Mouse (Mus musculus): ENCODE results near the gene Shbg. TPM values are rescaled to one million over a fixed set of nuclear protein-coding genes. Genes with fewer than 3 reads are reported as not detected.

The Shbg gene
- polyA plus RNA-seq, 1 experiment: 0.02 TPM

- peaks cover 83% of the 10 kb centered on the region for H3K36me3 ChIP-seq (ENCODE audit: control insufficient read depth)
- TF ChIP-seq TAL1 (IDR thresholded peaks at IDR 0.05; ENCODE audit: low read length): no peak
- TF ChIP-seq GATA1 (IDR thresholded peaks at IDR 0.05; ENCODE audit: low read length): no peak
- peaks cover 69% of the 10 kb centered on the region for H3K4me1 ChIP-seq (ENCODE audit: control insufficient read depth)
- no peak overlapping the region for H3K4me3 ChIP-seq (replicated peaks)
- no peaks in the 10 kb centered on the region for H3K9me3 ChIP-seq (ENCODE audit: control insufficient read depth, low read length)
- H3K27me3 ChIP-seq (ENCODE audit: control insufficient read depth): no peaks in the 10 kb centered on the region
These were observed 25.6 kb downstream of the Shbg start for GRCm38 (mm10) chr11:69591899-69592637.

GRCm38 (mm10) chr11:69591424-69591823 lies 26.3 kb downstream of the Shbg start:
- H3K27me3 ChIP-seq (ENCODE audit: control insufficient read depth): no peaks in the 10 kb centered on the region
- no peaks in the 10 kb centered on the region for H3K9me3 ChIP-seq (ENCODE audit: control insufficient read depth, low read length)
- no peak overlapping the region for H3K4me3 ChIP-seq (replicated peaks)
- H3K36me3 ChIP-seq (ENCODE audit: control insufficient read depth): peaks cover 85% of the 10 kb centered on the region
- peaks cover 74% of the 10 kb centered on the region for H3K4me1 ChIP-seq (ENCODE audit: control insufficient read depth)
- TF ChIP-seq TAL1 (IDR thresholded peaks at IDR 0.05; ENCODE audit: low read length) (no peak), GATA1 (IDR thresholded peaks at IDR 0.05; ENCODE audit: low read length) (no peak)

- Histone ChIP-seq H3K4me3 (replicated peaks) (peak overlapping the region; percentile 36), H3K4me1 (ENCODE audit: control insufficient read depth) (peaks cover 82% of the 10 kb centered on the region), H3K36me3 (ENCODE audit: control insufficient read depth) (peaks cover 84% of the 10 kb centered on the region)
These were observed 27.1 kb downstream of the Shbg start for GRCm38 (mm10) chr11:69590622-69591021.

GRCm38 (mm10) chr11:69589207-69589834 lies 28.4 kb downstream of the Shbg start:
- Histone ChIP-seq H3K9me3 (ENCODE audit: control insufficient read depth, low read length) (no peaks in the 10 kb centered on the region), H3K36me3 (ENCODE audit: control insufficient read depth) (peaks cover 76% of the 10 kb centered on the region), H3K4me1 (ENCODE audit: control insufficient read depth) (peaks cover 92% of the 10 kb centered on the region), H3K27me3 (ENCODE audit: control insufficient read depth) (no peaks in the 10 kb centered on the region), H3K4me3 (replicated peaks) (peak overlapping the region; percentile 36)
- TF ChIP-seq TAL1 (IDR thresholded peaks at IDR 0.05; ENCODE audit: low read length): no peak
- peak; percentile 31 for TF ChIP-seq GATA1 (IDR thresholded peaks at IDR 0.05; ENCODE audit: low read length)

More at GRCm38 (mm10) chr11:69590622-69591021, 27.1 kb downstream of the Shbg start:
- no peak for TF ChIP-seq GATA1 (IDR thresholded peaks at IDR 0.05; ENCODE audit: low read length)
- TF ChIP-seq TAL1 (IDR thresholded peaks at IDR 0.05; ENCODE audit: low read length): no peak
- Histone ChIP-seq H3K9me3 (ENCODE audit: control insufficient read depth, low read length) (no peaks in the 10 kb centered on the region), H3K27me3 (ENCODE audit: control insufficient read depth) (no peaks in the 10 kb centered on the region)

GRCm38 (mm10) chr11:69585718-69586325 lies 31.9 kb downstream of the Shbg start:
- H3K4me1 ChIP-seq (ENCODE audit: control insufficient read depth): peaks cover 88% of the 10 kb centered on the region
- H3K36me3 ChIP-seq (ENCODE audit: control insufficient read depth): peaks cover 68% of the 10 kb centered on the region
- peak overlapping the region; percentile 51 for H3K4me3 ChIP-seq (replicated peaks)

GRCm38 (mm10) chr11:69584937-69585336 lies 32.8 kb downstream of the Shbg start:
- Histone ChIP-seq H3K4me1 (ENCODE audit: control insufficient read depth) (peaks cover 87% of the 10 kb centered on the region), H3K4me3 (replicated peaks) (peak overlapping the region; percentile 51)

More at GRCm38 (mm10) chr11:69585718-69586325, 31.9 kb downstream of the Shbg start:
- Histone ChIP-seq H3K9me3 (ENCODE audit: control insufficient read depth, low read length) (no peaks in the 10 kb centered on the region), H3K27me3 (ENCODE audit: control insufficient read depth) (no peaks in the 10 kb centered on the region)
- TF ChIP-seq GATA1 (IDR thresholded peaks at IDR 0.05; ENCODE audit: low read length) (peak; percentile 91), TAL1 (IDR thresholded peaks at IDR 0.05; ENCODE audit: low read length) (peak; percentile 62)

GRCm38 (mm10) chr11:69584008-69584407 lies 33.7 kb downstream of the Shbg start:
- peaks cover 50% of the 10 kb centered on the region for H3K36me3 ChIP-seq (ENCODE audit: control insufficient read depth)
- no peak overlapping the region for H3K4me3 ChIP-seq (replicated peaks)
- H3K27me3 ChIP-seq (ENCODE audit: control insufficient read depth): no peaks in the 10 kb centered on the region
- no peaks in the 10 kb centered on the region for H3K9me3 ChIP-seq (ENCODE audit: control insufficient read depth, low read length)
- TF ChIP-seq TAL1 (IDR thresholded peaks at IDR 0.05; ENCODE audit: low read length) (no peak), GATA1 (IDR thresholded peaks at IDR 0.05; ENCODE audit: low read length) (no peak)
- H3K4me1 ChIP-seq (ENCODE audit: control insufficient read depth): peaks cover 83% of the 10 kb centered on the region

More at GRCm38 (mm10) chr11:69584937-69585336, 32.8 kb downstream of the Shbg start:
- TF ChIP-seq TAL1 (IDR thresholded peaks at IDR 0.05; ENCODE audit: low read length) (no peak), GATA1 (IDR thresholded peaks at IDR 0.05; ENCODE audit: low read length) (no peak)
- Histone ChIP-seq H3K27me3 (ENCODE audit: control insufficient read depth) (no peaks in the 10 kb centered on the region), H3K9me3 (ENCODE audit: control insufficient read depth, low read length) (no peaks in the 10 kb centered on the region), H3K36me3 (ENCODE audit: control insufficient read depth) (peaks cover 59% of the 10 kb centered on the region)

GRCm38 (mm10) chr11:69582230-69582805 lies 35.4 kb downstream of the Shbg start:
- Histone ChIP-seq H3K4me3 (replicated peaks) (peak overlapping the region; percentile 85), H3K27me3 (ENCODE audit: control insufficient read depth) (no peaks in the 10 kb centered on the region), H3K36me3 (ENCODE audit: control insufficient read depth) (peaks cover 42% of the 10 kb centered on the region), H3K9me3 (ENCODE audit: control insufficient read depth, low read length) (no peaks in the 10 kb centered on the region), H3K4me1 (ENCODE audit: control insufficient read depth) (peaks cover 78% of the 10 kb centered on the region)
- no peak for TF ChIP-seq TAL1 (IDR thresholded peaks at IDR 0.05; ENCODE audit: low read length)
- no peak for TF ChIP-seq GATA1 (IDR thresholded peaks at IDR 0.05; ENCODE audit: low read length)

- Histone ChIP-seq H3K9me3 (ENCODE audit: control insufficient read depth, low read length) (no peaks in the 10 kb centered on the region), H3K4me1 (ENCODE audit: control insufficient read depth) (peaks cover 79% of the 10 kb centered on the region), H3K4me3 (replicated peaks) (peak overlapping the region; percentile 85), H3K27me3 (ENCODE audit: control insufficient read depth) (no peaks in the 10 kb centered on the region), H3K36me3 (ENCODE audit: control insufficient read depth) (peaks cover 43% of the 10 kb centered on the region)
- TF ChIP-seq GATA1 (IDR thresholded peaks at IDR 0.05; ENCODE audit: low read length) (no peak), TAL1 (IDR thresholded peaks at IDR 0.05; ENCODE audit: low read length) (no peak)
These were observed 35.9 kb downstream of the Shbg start for GRCm38 (mm10) chr11:69581814-69582213.
